Mouse (Mus musculus) ES-Bruce4 (cell line): ENCODE results near the gene Ache. TPM values are rescaled to one million over a fixed set of nuclear protein-coding genes. Genes with fewer than 3 reads are reported as not detected.

Experiments
- H3K27ac ChIP-seq: 2 replicates; pipeline ENCODE4 v1.5.1; 2012; ENCODE audit warnings: low read length, inconsistent platforms; ENCODE audit not compliant: insufficient read depth
- H3K27me3 ChIP-seq: 2 replicates; pipeline ENCODE4 v1.6.1; 2012; ENCODE audit warnings: mild to moderate bottlenecking, low read length, inconsistent platforms; ENCODE audit not compliant: control insufficient read depth, poor library complexity, insufficient read depth, severe bottlenecking
- H3K36me3 ChIP-seq: 2 replicates; pipeline ENCODE4 v1.6.1; 2012; ENCODE audit warnings: inconsistent platforms, mild to moderate bottlenecking, low read length, moderate library complexity; ENCODE audit not compliant: control insufficient read depth, poor library complexity, insufficient read depth, severe bottlenecking
- H3K4me1 ChIP-seq: one replicate; pipeline ENCODE4 v1.8.1; 2011; ENCODE audit warnings: low read length; ENCODE audit not compliant: control insufficient read depth, insufficient read depth
- H3K4me3 ChIP-seq: 2 replicates; pipeline ENCODE4 v1.5.1; 2011; ENCODE audit warnings: low read depth, mild to moderate bottlenecking, low read length
- H3K9ac ChIP-seq: 2 replicates; pipeline ENCODE4 v1.6.1; 2012; ENCODE audit warnings: low read depth, mild to moderate bottlenecking, inconsistent platforms; ENCODE audit not compliant: poor library complexity, severe bottlenecking
- H3K9me3 ChIP-seq: replicated peaks from 2 replicates; pipeline ENCODE4 v1.6.1; 2012; ENCODE audit warnings: mild to moderate bottlenecking, low read length, inconsistent platforms; ENCODE audit not compliant: control insufficient read depth, poor library complexity, insufficient read depth, severe bottlenecking
- CTCF ChIP-seq: IDR thresholded peaks from one replicate; pipeline ENCODE4 v1.8.1; 2011; ENCODE audit warnings: low read depth, low read length
- EP300 ChIP-seq: IDR thresholded peaks from 2 replicates; pipeline ENCODE4 v1.6.1; 2011; ENCODE audit warnings: low read depth, low read length; ENCODE audit not compliant: insufficient read depth
- POLR2A ChIP-seq: IDR thresholded peaks from one replicate; pipeline ENCODE4 v1.8.1; 2011; ENCODE audit warnings: low read length; ENCODE audit not compliant: insufficient read depth
- polyA plus RNA-seq: library from polyadenylated mRNA; stranded (reverse); fragments of >200 nt; gene quantifications from 2 replicates; pipeline ENCODE4 v1.2.4, GENCODE M21; 2011; ENCODE audit warnings: low read depth; ENCODE audit not compliant: missing spikeins, insufficient read depth, insufficient read length

Ache gene
- polyA plus RNA-seq, 1 experiment: 0.31 TPM

DNA sequence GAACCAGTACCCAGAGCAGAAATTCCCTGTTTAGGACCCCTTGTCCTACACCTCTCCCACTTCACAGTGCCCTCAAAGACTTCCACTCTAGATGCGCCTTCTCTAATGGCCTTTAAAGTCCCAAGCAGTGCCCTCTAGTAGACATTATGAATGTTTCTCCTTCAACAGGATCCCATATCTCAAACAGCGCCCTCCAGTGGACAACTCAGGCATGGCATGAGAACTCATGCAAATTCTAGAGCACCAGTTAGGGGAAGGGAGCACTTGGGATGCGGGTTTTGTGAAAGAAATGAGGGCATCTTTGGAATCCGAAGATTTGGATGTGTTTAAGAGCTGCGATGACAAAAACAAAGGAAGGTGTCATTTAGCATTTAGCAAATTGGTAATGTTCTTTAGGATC is 2.3 kb upstream of the Ache start:
- Histone ChIP-seq H3K4me1 (no peaks in the 10 kb centered on the region), H3K27ac (no peak overlapping the region), H3K27me3 (peaks cover 9% of the 10 kb centered on the region; the same call in 1 of the 2 replicates), H3K9me3 (no peaks in the 10 kb centered on the region), H3K36me3 (no peaks in the 10 kb centered on the region), H3K4me3 (no peak overlapping the region), H3K9ac (no peak overlapping the region)
- TF ChIP-seq EP300: no peak
- TF ChIP-seq CTCF: peak; percentile 36
- TF ChIP-seq POLR2A: no peak

DNA sequence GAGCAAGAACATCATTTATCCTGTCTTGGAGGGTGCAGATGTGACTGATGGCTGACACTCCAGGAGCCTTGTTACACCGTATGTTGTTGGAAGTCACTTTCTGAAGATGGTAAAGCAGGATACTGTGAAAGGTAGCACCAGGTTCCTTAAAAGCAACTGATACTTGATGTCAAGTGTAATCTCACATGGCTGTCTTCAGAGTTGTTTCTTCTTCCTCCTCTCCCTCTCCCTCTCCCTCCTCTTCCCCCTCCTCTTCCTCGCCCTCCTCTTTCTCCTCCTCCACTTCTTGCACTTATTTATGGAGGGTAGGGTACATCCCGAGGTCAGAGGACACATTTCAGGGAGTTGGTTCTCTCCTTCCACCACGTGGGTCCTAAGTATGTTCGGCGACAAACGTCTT is 1.3 kb upstream of the Ache start:
- H3K36me3 ChIP-seq: no peaks in the 10 kb centered on the region
- H3K27ac ChIP-seq: no peak overlapping the region
- H3K9me3 ChIP-seq: no peaks in the 10 kb centered on the region
- H3K4me3 ChIP-seq: no peak overlapping the region
- H3K27me3 ChIP-seq: peaks cover 9% of the 10 kb centered on the region; the same call in 1 of the 2 replicates
- no peak overlapping the region for H3K9ac ChIP-seq
- H3K4me1 ChIP-seq: no peaks in the 10 kb centered on the region
- TF ChIP-seq POLR2A (no peak), CTCF (no peak), EP300 (no peak)

- H3K36me3 ChIP-seq: no peaks in the 10 kb centered on the region
- H3K4me1 ChIP-seq: no peaks in the 10 kb centered on the region
- H3K9me3 ChIP-seq: no peaks in the 10 kb centered on the region
- H3K27me3 ChIP-seq: peaks cover 9% of the 10 kb centered on the region; the same call in 1 of the 2 replicates
- H3K4me3 ChIP-seq: peak overlapping the region; percentile 29
- no peak overlapping the region for H3K27ac ChIP-seq
- H3K9ac ChIP-seq: no peak overlapping the region
- no peak for TF ChIP-seq POLR2A
- TF ChIP-seq EP300: 0 out of 2 replicates have a peak, but pooled peaks have one; percentile 15
- TF ChIP-seq CTCF: peak; percentile 92
Measured at GRCm38 (mm10) chr5:137286655-137287031, 676 bp upstream of the Ache start.

GRCm38 (mm10) chr5:137287953-137288743 is 829 bp downstream of the Ache start:
- H3K27ac ChIP-seq: no peak overlapping the region
- peaks cover 9% of the 10 kb centered on the region; the same call in 1 of the 2 replicates for H3K27me3 ChIP-seq
- H3K9ac ChIP-seq: peak overlapping the region; percentile 10; the same call in 1 of the 2 replicates
- H3K4me3 ChIP-seq: peak overlapping the region; percentile 47
- no peaks in the 10 kb centered on the region for H3K9me3 ChIP-seq
- H3K4me1 ChIP-seq: no peaks in the 10 kb centered on the region
- H3K36me3 ChIP-seq: no peaks in the 10 kb centered on the region
- TF ChIP-seq EP300 (no peak), CTCF (no peak), POLR2A (no peak)

DNA sequence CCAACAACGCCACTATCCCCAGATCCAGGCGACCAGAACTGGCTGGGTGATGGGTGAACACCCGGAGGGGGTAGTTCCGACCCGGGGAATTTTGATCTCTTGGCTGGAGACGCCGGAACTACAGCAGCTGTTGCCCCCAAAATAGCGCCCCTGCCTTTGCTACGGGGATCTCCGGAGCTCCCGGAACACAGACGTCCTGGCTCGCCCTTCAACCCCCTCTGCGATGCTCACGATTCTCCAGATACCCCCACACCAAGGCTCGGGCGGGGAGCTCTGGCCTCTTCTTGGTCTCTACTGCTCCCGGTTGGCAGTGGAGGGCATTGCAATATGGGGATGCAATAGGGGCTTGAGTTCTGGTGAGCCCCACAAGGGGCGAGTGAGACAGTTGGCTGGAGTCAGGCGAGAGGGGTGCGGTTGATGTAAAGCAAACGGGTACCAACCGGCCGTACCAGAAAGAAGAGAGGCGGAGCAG is 1.7 kb downstream of the Ache start:
- TF ChIP-seq CTCF: peak; percentile 30
- no peak for TF ChIP-seq EP300
- no peak for TF ChIP-seq POLR2A
- H3K36me3 ChIP-seq: no peaks in the 10 kb centered on the region
- H3K9ac ChIP-seq: 0 out of 2 replicates have a peak overlapping the region, but pooled peaks have one; percentile 38
- H3K4me3 ChIP-seq: peak overlapping the region; percentile 26
- H3K27ac ChIP-seq: no peak overlapping the region
- H3K27me3 ChIP-seq: peaks cover 9% of the 10 kb centered on the region; the same call in 1 of the 2 replicates
- H3K4me1 ChIP-seq: no peaks in the 10 kb centered on the region
- H3K9me3 ChIP-seq: no peaks in the 10 kb centered on the region

DNA sequence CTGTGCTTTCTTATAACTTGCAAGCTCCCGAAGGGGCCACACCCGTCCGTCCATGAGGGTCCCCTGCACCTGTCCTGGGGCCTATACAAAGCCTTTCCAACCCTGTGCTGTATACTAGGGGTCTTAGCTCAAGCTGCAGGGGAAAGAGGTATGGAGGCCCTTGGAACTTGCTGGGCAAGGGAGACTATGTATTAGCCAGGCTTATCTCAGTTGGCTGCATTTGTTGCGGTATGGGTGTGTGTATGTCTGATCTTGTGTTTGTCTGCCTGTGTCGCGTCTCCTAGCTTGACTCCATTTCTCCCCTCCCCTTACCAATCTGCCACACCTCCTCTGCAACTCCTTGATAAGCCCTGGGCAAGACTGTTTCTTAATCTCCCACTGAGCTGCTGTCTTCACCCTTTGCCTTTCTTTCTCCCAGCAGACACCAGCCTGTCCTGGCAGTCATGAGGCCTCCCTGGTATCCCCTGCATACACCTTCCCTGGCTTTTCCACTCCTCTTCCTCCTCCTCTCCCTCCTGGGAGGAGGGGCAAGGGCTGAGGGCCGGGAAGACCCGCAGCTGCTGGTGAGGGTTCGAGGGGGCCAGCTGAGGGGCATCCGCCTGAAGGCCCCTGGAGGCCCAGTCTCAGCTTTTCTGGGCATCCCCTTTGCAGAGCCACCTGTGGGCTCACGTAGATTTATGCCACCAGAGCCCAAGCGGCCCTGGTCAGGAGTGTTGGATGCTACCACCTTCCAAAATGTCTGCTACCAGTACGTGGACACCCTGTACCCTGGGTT is 2.5 kb downstream of the Ache start:
- H3K4me3 ChIP-seq: no peak overlapping the region
- H3K9ac ChIP-seq: no peak overlapping the region
- H3K27ac ChIP-seq: no peak overlapping the region
- H3K36me3 ChIP-seq: no peaks in the 10 kb centered on the region
- TF ChIP-seq POLR2A (no peak), CTCF (no peak), EP300 (no peak)
- peaks cover 9% of the 10 kb centered on the region; the same call in 1 of the 2 replicates for H3K27me3 ChIP-seq
- H3K9me3 ChIP-seq: no peaks in the 10 kb centered on the region
- H3K4me1 ChIP-seq: no peaks in the 10 kb centered on the region
